Mouse (Mus musculus): ENCODE data around the gene Evx2. TPM values are rescaled to one million over a fixed set of nuclear protein-coding genes. Genes with fewer than 3 reads are reported as not detected.

The Evx2 gene
- polyA plus RNA-seq, 1 experiment, result not detected

DNA sequence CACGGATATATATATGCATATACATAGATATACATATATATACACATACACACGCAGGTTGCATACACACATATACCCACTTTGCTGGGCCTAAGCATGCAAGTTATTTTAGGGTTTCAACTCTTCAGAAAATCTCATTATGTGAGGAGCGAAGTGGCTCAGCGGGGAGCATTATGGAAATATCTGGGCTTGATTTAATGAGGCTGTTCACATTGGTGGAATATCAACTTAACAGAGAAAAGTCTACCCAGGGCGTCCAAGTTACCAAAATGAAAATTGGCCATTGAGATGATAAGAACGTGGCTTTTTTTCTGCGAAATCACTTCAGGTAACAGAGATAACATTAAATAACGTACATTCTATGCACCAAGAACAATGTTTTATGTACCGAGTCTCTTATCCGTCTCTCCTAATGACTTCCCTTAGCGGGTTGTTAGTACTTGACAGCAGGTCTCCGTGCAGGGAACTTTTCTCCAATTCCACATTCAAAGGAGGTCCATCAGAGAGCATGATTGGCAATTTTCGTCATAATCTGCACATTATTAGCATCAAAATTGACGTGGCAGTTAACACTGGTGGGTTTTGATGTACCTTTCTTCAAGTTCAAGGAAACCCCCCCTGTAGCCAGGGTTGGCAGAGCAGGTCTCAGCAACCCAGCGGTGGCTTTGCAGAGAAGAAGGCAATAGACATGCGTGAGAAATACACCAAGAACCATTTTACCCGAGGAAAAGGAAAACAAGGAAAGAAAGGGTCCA is 5.4 kb downstream of the Evx2 start:
- Histone ChIP-seq H3K4me3 (ENCODE audit: insufficient read depth, low read depth, low read length) (no peak overlapping the region), H3K27ac (replicated peaks; ENCODE audit: low read depth, low read length) (no peak overlapping the region), H3K4me1 (ENCODE audit: control insufficient read depth, insufficient read depth, insufficient read length, low read length) (no peaks in the 10 kb centered on the region)

DNA sequence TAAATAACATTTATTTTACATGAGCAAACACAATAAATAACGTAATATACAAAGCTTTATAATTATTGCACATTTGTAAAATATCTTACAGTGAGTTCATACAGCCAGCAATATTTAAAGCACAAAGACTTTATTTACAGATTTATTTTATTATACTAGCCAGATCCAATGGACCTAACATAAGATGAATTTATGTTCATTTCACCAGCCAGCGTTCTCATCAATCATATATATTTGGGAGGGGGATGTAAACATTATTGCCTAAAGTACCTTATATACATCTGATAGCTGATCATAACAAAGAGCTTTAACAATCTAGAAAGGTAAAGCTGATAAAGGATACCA is 6.4 kb downstream of the Evx2 start:
- Histone ChIP-seq H3K4me3 (ENCODE audit: insufficient read depth, low read depth, low read length) (no peak overlapping the region), H3K4me1 (ENCODE audit: control insufficient read depth, insufficient read depth, insufficient read length, low read length) (no peaks in the 10 kb centered on the region), H3K27ac (replicated peaks; ENCODE audit: low read depth, low read length) (no peak overlapping the region)

DNA sequence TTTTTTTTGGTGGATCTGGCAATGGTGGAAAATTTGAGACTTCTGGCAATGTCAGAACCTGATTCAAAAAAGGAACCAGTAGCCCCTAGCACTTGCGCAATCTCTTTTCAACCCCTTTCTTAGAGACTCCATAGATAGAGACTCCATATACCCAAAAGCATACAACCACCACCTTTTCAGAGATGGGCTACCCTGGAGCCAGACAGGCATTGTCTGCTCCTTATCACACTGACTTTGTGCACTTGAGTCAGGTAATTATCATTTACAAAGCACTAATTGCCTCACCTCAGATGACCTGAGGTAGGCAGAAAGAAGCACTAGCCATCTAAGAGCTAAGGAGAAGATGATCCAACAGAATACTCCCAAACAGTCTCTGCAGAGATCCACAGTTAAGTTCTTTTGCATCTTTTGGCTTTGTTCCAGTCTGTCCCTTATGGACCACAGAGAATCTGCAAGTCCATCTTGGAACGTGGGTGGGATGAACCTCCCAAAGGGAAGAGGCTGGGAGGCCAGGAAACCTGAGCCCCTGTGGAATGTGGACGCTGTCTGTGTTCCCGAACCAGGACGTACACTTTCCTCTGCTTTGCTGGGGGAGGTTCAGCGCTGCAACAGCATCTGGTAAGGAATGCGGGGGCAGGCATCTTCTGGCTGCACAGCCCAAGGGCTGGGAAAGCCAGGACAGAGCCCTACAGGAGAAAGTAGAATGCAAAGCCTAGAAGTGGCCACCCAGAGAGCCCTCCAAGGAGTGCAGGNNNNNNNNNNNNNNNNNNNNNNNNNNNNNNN is 12.1 kb downstream of the Evx2 start:
- no peaks in the 10 kb centered on the region for H3K4me1 ChIP-seq (ENCODE audit: control insufficient read depth, insufficient read depth, insufficient read length, low read length)
- H3K27ac ChIP-seq (replicated peaks; ENCODE audit: low read depth, low read length), result no peak overlapping the region
- H3K4me3 ChIP-seq (ENCODE audit: insufficient read depth, low read depth, low read length), result no peak overlapping the region

DNA sequence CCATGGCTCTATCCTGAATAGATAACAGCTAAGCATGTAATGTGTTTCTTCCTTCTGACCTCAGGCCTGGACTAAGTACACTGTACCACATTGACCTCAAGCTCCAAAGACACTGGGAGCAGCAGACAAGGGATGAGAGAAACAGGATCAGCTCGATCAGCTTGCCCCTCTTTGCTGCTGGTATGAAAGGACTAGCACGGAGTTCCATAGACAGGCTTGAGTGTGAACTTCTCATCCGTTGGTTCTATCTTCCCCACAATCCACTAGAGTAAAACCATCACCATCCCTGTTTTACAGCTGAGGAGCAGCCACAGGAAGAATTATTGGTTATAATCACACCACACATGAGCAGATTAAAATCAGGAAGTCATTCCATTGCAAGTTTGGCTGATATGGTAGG is 13.7 kb downstream of the Evx2 start:
- Histone ChIP-seq H3K27ac (replicated peaks; ENCODE audit: low read depth, low read length) (no peak overlapping the region), H3K4me3 (ENCODE audit: insufficient read depth, low read depth, low read length) (no peak overlapping the region), H3K4me1 (ENCODE audit: control insufficient read depth, insufficient read depth, insufficient read length, low read length) (no peaks in the 10 kb centered on the region)

DNA sequence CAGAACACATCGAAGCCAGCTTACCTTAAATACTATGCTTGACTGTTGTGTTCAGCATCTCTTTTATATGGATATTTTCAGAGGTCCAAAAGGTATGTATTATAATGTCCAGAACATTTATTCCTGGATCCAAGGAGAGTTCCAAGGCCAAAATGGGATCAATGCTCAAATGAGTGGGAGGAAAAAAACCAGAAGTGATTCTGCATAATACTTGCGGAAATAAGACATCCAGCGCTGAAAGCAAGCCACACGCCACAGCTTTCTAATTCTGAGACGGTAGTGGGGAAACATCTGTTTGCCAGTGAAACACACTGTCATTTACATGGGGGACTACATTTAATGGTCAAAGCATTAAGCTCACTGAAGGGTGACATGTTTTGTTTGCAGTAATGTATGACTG is 16.9 kb downstream of the Evx2 start:
- H3K27ac ChIP-seq (replicated peaks; ENCODE audit: low read depth, low read length), result no peak overlapping the region
- H3K4me3 ChIP-seq (ENCODE audit: insufficient read depth, low read depth, low read length), result no peak overlapping the region
- no peaks in the 10 kb centered on the region for H3K4me1 ChIP-seq (ENCODE audit: control insufficient read depth, insufficient read depth, insufficient read length, low read length)

DNA sequence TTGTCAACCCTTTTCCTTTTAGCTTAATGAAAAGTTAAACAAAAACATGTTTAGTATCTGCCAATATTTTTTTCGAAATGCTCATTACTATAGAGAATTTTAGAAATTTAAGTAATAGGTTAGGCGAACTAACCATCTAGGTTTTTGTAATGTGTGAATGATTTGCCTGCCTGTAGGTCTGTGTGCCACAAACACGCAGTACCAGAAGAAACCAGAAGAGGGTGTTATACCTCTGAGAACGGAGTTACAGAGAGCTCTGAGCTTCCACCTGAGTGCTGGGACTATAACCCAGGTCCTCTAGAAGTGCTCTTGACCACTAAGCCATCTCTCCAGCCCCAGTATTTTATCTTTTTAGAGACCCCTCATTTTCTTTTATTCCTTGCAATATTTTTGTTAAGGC is 23.9 kb downstream of the Evx2 start:
- H3K27ac ChIP-seq (replicated peaks; ENCODE audit: low read depth, low read length), result no peak overlapping the region
- no peaks in the 10 kb centered on the region for H3K4me1 ChIP-seq (ENCODE audit: control insufficient read depth, insufficient read depth, insufficient read length, low read length)
- H3K4me3 ChIP-seq (ENCODE audit: insufficient read depth, low read depth, low read length), result no peak overlapping the region

DNA sequence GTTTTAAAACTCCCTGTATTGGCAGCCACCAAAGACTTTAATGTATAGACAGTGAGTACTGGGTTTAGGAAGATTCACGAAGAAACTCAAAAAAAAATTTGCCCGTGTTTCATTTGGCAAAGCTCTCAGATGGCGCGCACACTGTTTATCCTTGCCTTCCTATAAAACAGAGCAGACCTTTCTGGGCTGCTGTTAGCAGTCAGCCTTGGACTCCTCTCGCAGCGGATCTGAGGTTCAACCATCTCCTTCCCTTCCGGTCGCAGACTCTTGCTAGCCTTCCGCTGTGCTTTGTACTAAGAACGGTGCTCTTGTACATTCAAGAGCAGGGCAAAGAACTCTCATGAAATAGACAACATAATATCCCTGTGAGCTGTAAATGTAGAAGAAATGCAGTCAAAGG is 39.0 kb downstream of the Evx2 start:
- no peaks in the 10 kb centered on the region for H3K4me1 ChIP-seq (ENCODE audit: control insufficient read depth, insufficient read depth, insufficient read length, low read length)
- no peak overlapping the region for H3K4me3 ChIP-seq (ENCODE audit: insufficient read depth, low read depth, low read length)
- no peak overlapping the region for H3K27ac ChIP-seq (replicated peaks; ENCODE audit: low read depth, low read length)

DNA sequence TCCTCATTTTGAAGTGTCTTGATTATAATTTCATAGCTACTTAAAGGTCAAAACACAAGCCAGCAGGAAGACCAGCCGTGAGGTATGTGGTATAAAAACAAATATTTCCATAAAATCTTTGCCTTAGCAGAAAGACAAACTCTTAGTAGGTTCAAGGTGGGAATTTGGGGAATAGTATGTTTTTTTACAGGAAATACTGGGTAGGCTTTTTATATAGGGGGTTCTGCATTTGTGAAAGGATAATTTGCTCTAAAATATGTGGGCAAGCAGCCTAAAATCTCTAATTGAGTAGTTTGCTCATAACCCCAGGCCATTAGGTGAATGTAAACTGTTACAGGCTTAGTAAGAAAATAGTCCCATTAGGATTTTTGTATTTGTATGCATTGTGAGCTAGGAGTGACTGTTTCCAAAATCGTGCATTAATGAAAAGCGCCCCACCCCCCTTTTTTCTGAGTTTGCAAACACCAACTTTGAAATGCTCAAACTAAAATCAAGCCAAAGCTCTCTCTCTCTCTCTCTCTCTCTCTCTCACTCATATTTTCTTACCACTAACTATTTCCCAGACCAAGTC is 39.6 kb downstream of the Evx2 start:
- no peak overlapping the region for H3K27ac ChIP-seq (replicated peaks; ENCODE audit: low read depth, low read length)
- H3K4me1 ChIP-seq (ENCODE audit: control insufficient read depth, insufficient read depth, insufficient read length, low read length), result no peaks in the 10 kb centered on the region
- H3K4me3 ChIP-seq (ENCODE audit: insufficient read depth, low read depth, low read length), result no peak overlapping the region

DNA sequence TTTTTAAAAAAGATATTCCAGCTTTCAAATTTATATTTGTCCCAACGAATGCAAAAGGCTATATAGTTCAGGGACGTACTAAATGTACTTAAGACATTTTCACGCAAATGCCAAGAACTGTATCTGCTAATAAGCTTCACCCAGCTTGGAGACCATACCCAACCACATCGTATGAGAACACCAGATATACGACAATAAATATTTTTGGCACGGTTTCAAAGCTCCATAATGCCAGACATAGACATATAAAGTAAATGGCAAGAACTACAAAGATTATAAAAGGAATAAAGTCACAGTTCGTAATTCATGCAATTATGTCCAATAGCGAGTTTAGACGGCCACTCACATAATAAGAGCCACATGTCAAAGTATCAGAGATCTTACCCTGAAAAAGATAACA is 41.7 kb downstream of the Evx2 start:
- H3K4me1 ChIP-seq (ENCODE audit: control insufficient read depth, insufficient read depth, insufficient read length, low read length), result no peaks in the 10 kb centered on the region
- no peak overlapping the region for H3K4me3 ChIP-seq (ENCODE audit: insufficient read depth, low read depth, low read length)
- no peak overlapping the region for H3K27ac ChIP-seq (replicated peaks; ENCODE audit: low read depth, low read length)

DNA sequence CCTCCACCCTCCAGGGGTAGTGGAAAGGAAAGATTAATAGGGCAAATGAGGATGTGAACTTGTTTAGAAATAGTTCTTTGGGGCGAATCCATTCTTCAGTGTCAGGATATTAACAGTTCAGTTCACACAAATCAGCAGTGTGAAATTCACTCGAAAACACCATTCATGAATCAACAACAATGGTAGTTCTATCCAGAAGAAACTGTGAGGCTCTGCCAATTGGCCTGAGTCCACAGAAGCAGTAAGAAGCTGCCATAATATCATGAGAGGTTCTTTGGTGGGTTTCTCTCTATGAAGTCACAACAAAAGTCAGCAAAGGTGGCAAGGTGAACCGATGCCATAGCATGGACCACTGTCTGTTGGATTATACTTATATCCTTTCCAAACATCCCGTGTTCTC is 48.0 kb downstream of the Evx2 start:
- Histone ChIP-seq H3K27ac (replicated peaks; ENCODE audit: low read depth, low read length) (no peak overlapping the region), H3K4me1 (ENCODE audit: control insufficient read depth, insufficient read depth, insufficient read length, low read length) (no peaks in the 10 kb centered on the region), H3K4me3 (ENCODE audit: insufficient read depth, low read depth, low read length) (no peak overlapping the region)

DNA sequence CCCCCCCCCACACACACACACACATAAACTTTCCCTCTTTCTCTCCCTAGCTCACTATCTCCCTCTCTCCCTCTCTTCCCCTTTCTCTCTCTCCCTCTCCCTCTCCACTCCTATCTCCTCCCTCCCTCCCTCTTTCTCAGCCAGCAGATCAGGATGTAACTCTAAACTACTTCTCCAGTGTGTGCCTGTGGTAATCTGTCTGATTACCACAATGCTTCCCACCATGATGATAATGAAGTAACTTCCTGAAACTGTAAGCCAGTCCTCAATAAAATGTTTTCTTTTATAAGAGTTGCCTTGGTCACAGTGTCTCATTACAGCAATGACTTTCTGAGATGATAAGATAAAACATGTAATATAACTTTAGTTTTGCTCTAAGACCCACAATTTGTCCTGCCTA is 50.0 kb downstream of the Evx2 start:
- Histone ChIP-seq H3K27ac (replicated peaks; ENCODE audit: low read depth, low read length) (no peak overlapping the region), H3K4me3 (ENCODE audit: insufficient read depth, low read depth, low read length) (no peak overlapping the region), H3K4me1 (ENCODE audit: control insufficient read depth, insufficient read depth, insufficient read length, low read length) (no peaks in the 10 kb centered on the region)

DNA sequence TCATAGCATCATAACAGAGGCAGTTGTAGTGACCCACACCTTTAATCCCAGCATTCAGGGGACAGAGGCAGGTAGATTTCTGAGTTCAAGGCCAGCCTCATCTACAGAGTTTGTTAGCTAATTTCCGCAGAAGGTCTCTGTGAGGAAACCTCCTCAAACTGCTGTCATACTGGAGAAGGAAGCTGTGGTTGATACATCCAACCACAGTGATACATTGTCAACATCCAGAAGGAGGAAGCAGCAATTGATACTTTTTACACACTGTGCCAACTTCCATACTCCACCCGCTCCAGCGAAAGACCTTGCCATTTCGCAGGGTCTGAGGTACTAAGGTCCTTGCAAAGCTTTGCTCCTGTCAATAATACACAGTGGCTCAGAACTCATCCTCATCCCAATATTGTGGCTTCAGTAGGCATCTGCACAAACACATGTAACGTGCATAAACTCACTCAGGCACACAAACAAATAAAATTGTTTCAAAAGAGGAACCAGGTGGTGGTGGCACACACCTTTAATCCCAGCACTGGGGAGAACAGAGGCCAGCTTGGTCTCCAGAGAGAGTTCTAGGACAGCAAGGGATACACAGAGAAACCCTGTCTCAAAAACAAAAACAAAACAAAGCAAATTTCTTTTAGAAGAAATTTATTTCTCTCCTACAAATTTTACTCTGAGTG is 53.1 kb downstream of the Evx2 start:
- Histone ChIP-seq H3K4me3 (ENCODE audit: insufficient read depth, low read depth, low read length) (no peak overlapping the region), H3K27ac (replicated peaks; ENCODE audit: low read depth, low read length) (no peak overlapping the region), H3K4me1 (ENCODE audit: control insufficient read depth, insufficient read depth, insufficient read length, low read length) (no peaks in the 10 kb centered on the region)

DNA sequence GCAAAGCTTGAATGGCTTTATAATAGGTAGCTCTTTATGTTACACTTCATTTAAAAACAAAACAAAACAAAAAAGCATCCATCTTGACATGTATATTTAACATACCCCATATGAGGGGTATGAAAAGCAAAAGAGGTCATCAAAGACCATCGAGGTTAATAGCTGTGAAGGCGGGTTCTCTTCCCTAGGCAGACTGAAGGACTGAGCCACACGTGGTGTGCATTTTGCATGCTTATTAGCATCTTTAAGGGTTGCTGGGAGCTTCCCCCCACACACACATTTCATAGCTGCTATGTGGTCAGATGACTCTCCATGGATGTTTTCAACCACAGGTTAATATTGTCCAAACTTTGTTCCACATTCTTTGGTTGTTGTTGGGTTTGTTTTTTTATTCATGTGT is 55.3 kb downstream of the Evx2 start:
- Histone ChIP-seq H3K4me1 (ENCODE audit: control insufficient read depth, insufficient read depth, insufficient read length, low read length) (no peaks in the 10 kb centered on the region), H3K27ac (replicated peaks; ENCODE audit: low read depth, low read length) (no peak overlapping the region), H3K4me3 (ENCODE audit: insufficient read depth, low read depth, low read length) (no peak overlapping the region)

Measured in brown adipose tissue, adult 24 weeks (tissue).